Mouse (Mus musculus) liver, postnatal 0 days (tissue): ENCODE measurements at regions not wholly inside any gene's neighbourhood (a gene's known extent, or its start where the extent isn't known, plus 50 kb on each side); places are given as distances from the start of the nearest gene placed in this dataset.

ENCODE experiments used
- CTCF ChIP-seq: sonication (generic); IDR thresholded peaks from 2 replicates; pipeline ENCODE4 v1.5.1; 2016; ENCODE audit warnings: antibody characterized with exemption, low read depth
- EP300 ChIP-seq: IDR thresholded peaks from 2 replicates; pipeline ENCODE4 v1.6.1; 2016; ENCODE audit warnings: antibody characterized with exemption, low read depth, mild to moderate bottlenecking

- TF ChIP-seq CTCF (no peak), EP300 (no peak)
These were observed 629.4 kb upstream of the Fam92a start for GRCm38 (mm10) chr4:12801186-12801585.
